Mouse (Mus musculus): Measurements from ENCODE around the gene Gm973. TPM values are rescaled to one million over a fixed set of nuclear protein-coding genes. Genes with fewer than 3 reads are reported as not detected.

Gene Gm973
- polyA plus RNA-seq, 1 experiment from 2014 or later, result 0.99 TPM

DNA sequence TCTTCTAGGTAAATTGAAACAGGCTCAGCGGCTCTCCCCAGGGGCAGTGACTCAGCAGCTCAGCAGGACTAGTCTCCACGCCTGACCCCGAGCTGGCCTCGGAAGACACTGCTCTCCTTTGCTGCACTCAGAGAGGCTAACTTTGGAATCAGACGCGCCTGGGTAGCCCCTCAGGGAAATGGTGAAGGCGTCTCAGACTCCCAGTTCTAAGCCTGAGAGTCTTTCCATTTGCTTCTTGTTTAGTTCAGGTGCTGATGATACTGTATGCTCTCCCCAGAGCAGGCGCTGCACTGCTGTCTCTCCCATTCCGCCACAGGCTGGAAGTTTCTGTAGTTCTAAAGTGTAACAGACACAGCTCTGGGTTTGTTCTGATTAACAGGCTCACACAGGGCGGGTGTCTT is 28.4 kb upstream of the Gm973 start:
- peak; percentile 65 for DNase-seq (ENCODE audit: low spot score)
- Histone ChIP-seq H3K4me2 (ENCODE audit: low read depth, low read length, severe bottlenecking) (peak overlapping the region; percentile 36), H3K27ac (ENCODE audit: low read depth, low read length) (no peak overlapping the region), H3K27me3 (ENCODE audit: control insufficient read depth, insufficient read depth, low read length) (peaks cover 9% of the 10 kb centered on the region), H3K9ac (ENCODE audit: low read length) (0 out of 2 replicates have a peak overlapping the region, but pooled peaks have one; percentile 12), H3K9me3 (ENCODE audit: control insufficient read depth, low read length) (no peaks in the 10 kb centered on the region), H3K4me3 (ENCODE audit: low read depth, low read length) (peak overlapping the region; percentile 7; the same call in 1 of the 2 replicates), H3K4me1 (replicated peaks; ENCODE audit: control insufficient read depth, insufficient read depth, low read length) (peaks cover 23% of the 10 kb centered on the region), H3K36me3 (ENCODE audit: control insufficient read depth, insufficient read depth, low read length) (no peaks in the 10 kb centered on the region)
- WGBS, result 6% methylated on average over 10 of the region's 10 CpGs
- ATAC-seq (replicated peaks; ENCODE audit: low FRiP score), result no peak

DNA sequence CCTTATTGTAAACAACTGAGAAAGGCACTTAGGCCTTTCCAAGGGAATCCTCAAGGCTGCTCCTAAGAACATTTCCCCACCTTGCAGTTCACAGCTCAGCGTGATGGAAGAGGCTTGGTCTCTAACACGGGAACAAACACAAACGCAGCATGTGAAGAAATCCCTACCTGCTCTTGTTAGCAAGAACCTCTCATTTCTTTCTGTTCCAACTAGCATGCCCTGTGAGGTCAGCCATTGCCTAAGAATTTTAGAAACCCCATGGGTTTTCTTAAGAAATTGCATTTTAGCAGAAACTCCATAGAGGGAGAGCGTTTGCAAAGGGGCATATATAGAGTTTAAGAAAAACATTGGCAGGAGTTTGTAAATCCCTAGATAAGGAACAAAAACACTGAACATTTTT is 27.6 kb upstream of the Gm973 start:
- no peak overlapping the region for H3K27ac ChIP-seq (ENCODE audit: low read depth, low read length)
- no peak overlapping the region; the same call in 1 of the 2 replicates for H3K9ac ChIP-seq (ENCODE audit: low read length)
- H3K27me3 ChIP-seq (ENCODE audit: control insufficient read depth, insufficient read depth, low read length), result peaks cover 7% of the 10 kb centered on the region
- DNase-seq (ENCODE audit: low spot score), result no peak
- ATAC-seq (replicated peaks; ENCODE audit: low FRiP score), result no peak
- H3K9me3 ChIP-seq (ENCODE audit: control insufficient read depth, low read length), result no peaks in the 10 kb centered on the region
- no peak overlapping the region for H3K4me3 ChIP-seq (ENCODE audit: low read depth, low read length)
- no peak overlapping the region for H3K4me2 ChIP-seq (ENCODE audit: low read depth, low read length, severe bottlenecking)
- peaks cover 20% of the 10 kb centered on the region for H3K4me1 ChIP-seq (replicated peaks; ENCODE audit: control insufficient read depth, insufficient read depth, low read length)
- 41% methylated on average over 4 of the region's 4 CpGs for WGBS
- H3K36me3 ChIP-seq (ENCODE audit: control insufficient read depth, insufficient read depth, low read length), result no peaks in the 10 kb centered on the region

DNA sequence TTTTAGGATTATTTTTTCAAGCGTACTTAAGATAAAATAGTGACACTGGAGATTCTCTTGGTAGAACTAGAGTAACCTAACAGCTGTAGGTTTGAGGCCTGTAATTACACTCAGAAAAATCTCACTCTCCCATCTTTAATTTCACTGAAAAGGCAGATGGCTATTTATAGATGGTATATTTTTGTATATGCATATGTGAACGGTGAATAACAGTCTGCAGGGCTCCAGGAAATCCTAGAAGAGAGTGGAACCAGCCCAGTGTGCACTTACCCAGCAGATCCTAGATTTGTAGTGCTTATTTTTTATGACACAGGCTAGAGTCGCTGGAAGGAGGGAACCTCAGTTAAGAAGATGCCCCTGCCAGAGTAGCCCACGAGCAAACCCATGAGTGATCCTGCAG is 27.1 kb upstream of the Gm973 start:
- Histone ChIP-seq H3K9me3 (ENCODE audit: control insufficient read depth, low read length) (no peaks in the 10 kb centered on the region), H3K36me3 (ENCODE audit: control insufficient read depth, insufficient read depth, low read length) (no peaks in the 10 kb centered on the region), H3K27me3 (ENCODE audit: control insufficient read depth, insufficient read depth, low read length) (peaks cover 4% of the 10 kb centered on the region; the same call in 1 of the 2 replicates), H3K9ac (ENCODE audit: low read length) (no peak overlapping the region), H3K4me1 (replicated peaks; ENCODE audit: control insufficient read depth, insufficient read depth, low read length) (peaks cover 17% of the 10 kb centered on the region), H3K4me2 (ENCODE audit: low read depth, low read length, severe bottlenecking) (no peak overlapping the region), H3K27ac (ENCODE audit: low read depth, low read length) (no peak overlapping the region), H3K4me3 (ENCODE audit: low read depth, low read length) (no peak overlapping the region)
- WGBS, result 70% methylated on average over 4 of the region's 4 CpGs
- DNase-seq (ENCODE audit: low spot score) (no peak), ATAC-seq (replicated peaks; ENCODE audit: low FRiP score) (no peak)

DNA sequence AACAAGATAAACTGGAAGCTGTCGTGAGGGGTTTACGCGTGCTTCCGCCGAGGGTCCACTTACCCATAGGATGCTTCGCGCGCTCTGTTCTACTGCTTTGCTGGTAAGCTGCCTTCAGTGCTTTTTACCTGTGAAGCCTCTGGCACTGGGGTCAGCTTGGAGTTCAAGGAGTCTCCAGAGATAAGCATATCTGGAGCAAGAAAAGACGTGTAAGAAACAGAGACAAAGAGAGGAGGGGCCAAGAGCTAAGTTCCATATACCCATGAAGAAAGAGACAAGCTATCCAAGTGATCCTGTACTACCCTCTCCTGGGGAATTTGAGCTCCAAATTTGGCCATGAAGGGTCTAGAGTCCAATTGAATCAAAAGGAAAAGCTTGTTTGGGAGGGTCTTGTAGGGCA is 24.5 kb upstream of the Gm973 start:
- no peak overlapping the region for H3K9ac ChIP-seq (ENCODE audit: low read length)
- H3K36me3 ChIP-seq (ENCODE audit: control insufficient read depth, insufficient read depth, low read length), result no peaks in the 10 kb centered on the region
- H3K4me3 ChIP-seq (ENCODE audit: low read depth, low read length), result no peak overlapping the region
- 85% methylated on average over 9 of the region's 9 CpGs for WGBS
- DNase-seq (ENCODE audit: low spot score) (no peak), ATAC-seq (replicated peaks; ENCODE audit: low FRiP score) (no peak)
- H3K4me2 ChIP-seq (ENCODE audit: low read depth, low read length, severe bottlenecking), result no peak overlapping the region
- H3K9me3 ChIP-seq (ENCODE audit: control insufficient read depth, low read length), result no peaks in the 10 kb centered on the region
- H3K27ac ChIP-seq (ENCODE audit: low read depth, low read length), result no peak overlapping the region
- peaks cover 9% of the 10 kb centered on the region; the same call in 1 of the 2 replicates for H3K4me1 ChIP-seq (replicated peaks; ENCODE audit: control insufficient read depth, insufficient read depth, low read length)
- H3K27me3 ChIP-seq (ENCODE audit: control insufficient read depth, insufficient read depth, low read length), result no peaks in the 10 kb centered on the region

DNA sequence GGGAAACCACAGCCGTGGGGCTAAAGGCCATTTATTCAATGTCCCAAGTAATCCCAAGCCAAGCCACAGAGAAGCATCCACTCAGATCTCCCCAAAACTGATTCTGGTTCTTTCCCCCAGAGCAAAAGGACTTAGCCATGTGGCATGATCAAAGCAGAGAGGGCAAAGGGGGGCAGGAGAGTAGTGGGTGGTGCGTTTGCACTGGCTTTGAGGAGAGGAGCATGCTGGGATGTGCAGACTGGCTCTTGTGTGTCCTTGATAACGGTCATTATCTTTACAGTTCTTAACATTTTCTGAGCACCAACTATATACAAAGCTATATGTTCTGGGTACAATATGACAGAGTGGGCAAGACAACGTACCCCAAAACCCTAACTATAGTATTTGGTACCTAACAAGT is 23.6 kb upstream of the Gm973 start:
- 70% methylated on average over 4 of the region's 4 CpGs for whole genome bisulfite sequencing
- no peak overlapping the region for H3K9ac ChIP-seq (ENCODE audit: low read length)

DNA sequence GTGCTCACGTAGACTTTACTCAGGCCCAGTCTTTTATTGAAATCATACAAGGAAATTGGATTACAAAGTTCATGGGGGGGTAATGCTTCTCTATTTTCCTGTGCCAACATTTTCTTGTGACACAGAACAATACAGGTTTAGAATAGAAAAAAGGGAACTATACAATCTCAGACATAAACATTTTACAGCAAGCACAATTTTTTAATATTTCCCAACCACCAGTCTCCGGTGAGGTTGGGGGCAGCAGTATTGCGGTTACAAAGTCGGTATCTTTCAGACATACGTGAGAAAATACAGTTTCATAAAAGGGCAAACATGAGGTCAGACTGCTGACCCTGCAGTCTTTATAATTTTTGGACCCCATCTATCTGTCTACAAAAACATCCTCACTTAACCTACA is 20.1 kb upstream of the Gm973 start:
- Histone ChIP-seq H3K27ac (ENCODE audit: low read depth, low read length) (no peak overlapping the region), H3K36me3 (ENCODE audit: control insufficient read depth, insufficient read depth, low read length) (no peaks in the 10 kb centered on the region), H3K27me3 (ENCODE audit: control insufficient read depth, insufficient read depth, low read length) (no peaks in the 10 kb centered on the region), H3K4me1 (replicated peaks; ENCODE audit: control insufficient read depth, insufficient read depth, low read length) (no peaks in the 10 kb centered on the region), H3K9me3 (ENCODE audit: control insufficient read depth, low read length) (no peaks in the 10 kb centered on the region), H3K4me3 (ENCODE audit: low read depth, low read length) (no peak overlapping the region), H3K4me2 (ENCODE audit: low read depth, low read length, severe bottlenecking) (no peak overlapping the region), H3K9ac (ENCODE audit: low read length) (no peak overlapping the region)
- WGBS, result 94% methylated on average over 5 of the region's 5 CpGs
- ATAC-seq (replicated peaks; ENCODE audit: low FRiP score) (no peak), DNase-seq (ENCODE audit: low spot score) (no peak)

More for the DNA sequence above, 23.6 kb upstream of the Gm973 start:
- peaks cover 5% of the 10 kb centered on the region; the same call in 1 of the 2 replicates for H3K4me1 ChIP-seq (replicated peaks; ENCODE audit: control insufficient read depth, insufficient read depth, low read length)
- no peaks in the 10 kb centered on the region for H3K36me3 ChIP-seq (ENCODE audit: control insufficient read depth, insufficient read depth, low read length)
- H3K9me3 ChIP-seq (ENCODE audit: control insufficient read depth, low read length), result no peaks in the 10 kb centered on the region
- DNase-seq (ENCODE audit: low spot score) (no peak), ATAC-seq (replicated peaks; ENCODE audit: low FRiP score) (no peak)
- H3K27me3 ChIP-seq (ENCODE audit: control insufficient read depth, insufficient read depth, low read length), result no peaks in the 10 kb centered on the region
- no peak overlapping the region for H3K4me2 ChIP-seq (ENCODE audit: low read depth, low read length, severe bottlenecking)
- no peak overlapping the region for H3K4me3 ChIP-seq (ENCODE audit: low read depth, low read length)
- H3K27ac ChIP-seq (ENCODE audit: low read depth, low read length), result no peak overlapping the region

DNA sequence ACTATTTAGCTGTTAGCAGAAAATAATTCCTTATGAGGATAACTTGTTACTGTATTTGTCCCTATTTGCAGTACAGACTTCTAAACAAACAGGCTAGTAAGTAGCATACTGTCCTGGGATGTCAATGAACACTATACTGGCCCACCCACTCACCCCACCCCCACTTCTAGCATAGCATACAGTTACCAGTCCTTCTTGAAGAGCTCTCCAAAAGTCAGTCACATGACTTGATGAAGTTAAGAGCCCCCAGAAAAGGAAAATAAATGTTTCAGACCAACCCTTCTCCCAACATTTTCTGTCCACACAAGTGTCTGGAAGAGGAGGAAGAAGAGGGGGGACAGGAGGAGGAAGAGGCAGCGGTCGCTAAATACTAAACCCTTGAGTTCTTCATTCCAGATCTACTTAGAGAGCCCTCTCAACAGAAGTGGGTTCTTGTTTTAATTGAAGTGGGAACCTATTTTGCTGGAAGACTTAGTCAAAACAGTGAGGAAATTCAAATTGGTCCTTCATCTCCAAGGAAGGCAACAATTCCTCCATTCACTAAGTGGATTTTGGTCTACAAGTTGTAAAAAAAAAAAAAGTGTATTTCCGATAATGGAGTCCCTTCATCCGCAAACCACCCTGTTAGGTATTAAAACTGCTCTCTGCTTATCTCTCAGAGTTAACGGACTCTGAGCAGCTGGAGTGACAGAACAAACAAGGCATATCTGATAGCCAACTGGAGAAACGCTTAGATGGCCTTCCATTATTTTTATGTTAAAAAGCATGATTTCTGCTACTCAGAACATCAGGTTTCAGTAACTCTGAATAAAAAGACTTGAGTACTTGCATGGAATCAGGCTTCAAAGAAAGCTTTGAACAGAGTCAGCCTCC is 18.1 kb upstream of the Gm973 start:
- ATAC-seq (replicated peaks; ENCODE audit: low FRiP score), result no peak
- H3K4me2 ChIP-seq (ENCODE audit: low read depth, low read length, severe bottlenecking), result no peak overlapping the region

DNA sequence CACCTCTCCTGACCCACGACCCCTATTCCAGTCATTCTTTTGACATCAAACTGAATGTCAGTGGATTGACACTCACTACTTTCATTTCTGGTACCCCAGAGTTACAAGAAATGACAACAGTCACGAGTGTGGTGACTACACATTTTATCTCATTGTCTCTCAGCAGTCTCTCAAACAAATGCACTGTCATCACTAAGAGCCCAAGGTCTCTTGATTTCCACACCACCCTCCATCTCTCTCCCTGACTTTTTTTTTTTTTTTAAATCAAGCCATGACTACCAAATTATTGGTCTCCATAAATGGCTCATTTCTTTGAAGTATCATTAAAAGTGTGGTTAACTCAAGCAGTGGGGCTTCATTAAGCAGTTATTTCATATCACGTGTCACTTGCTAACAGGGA is 16.7 kb upstream of the Gm973 start:
- no peak overlapping the region for H3K27ac ChIP-seq (ENCODE audit: low read depth, low read length)
- no peaks in the 10 kb centered on the region for H3K4me1 ChIP-seq (replicated peaks; ENCODE audit: control insufficient read depth, insufficient read depth, low read length)
- no peak for DNase-seq (ENCODE audit: low spot score)
- H3K27me3 ChIP-seq (ENCODE audit: control insufficient read depth, insufficient read depth, low read length), result no peaks in the 10 kb centered on the region
- H3K9ac ChIP-seq (ENCODE audit: low read length), result no peak overlapping the region
- H3K36me3 ChIP-seq (ENCODE audit: control insufficient read depth, insufficient read depth, low read length), result no peaks in the 10 kb centered on the region
- 78% methylated on average over 3 of the region's 3 CpGs for WGBS
- H3K4me3 ChIP-seq (ENCODE audit: low read depth, low read length), result no peak overlapping the region
- ATAC-seq (replicated peaks; ENCODE audit: low FRiP score), result no peak
- no peak overlapping the region for H3K4me2 ChIP-seq (ENCODE audit: low read depth, low read length, severe bottlenecking)
- no peaks in the 10 kb centered on the region for H3K9me3 ChIP-seq (ENCODE audit: control insufficient read depth, low read length)

More for the DNA sequence above, 18.1 kb upstream of the Gm973 start:
- 76% methylated on average over 6 of the region's 6 CpGs for WGBS
- Histone ChIP-seq H3K27me3 (ENCODE audit: control insufficient read depth, insufficient read depth, low read length) (no peaks in the 10 kb centered on the region), H3K4me1 (replicated peaks; ENCODE audit: control insufficient read depth, insufficient read depth, low read length) (no peaks in the 10 kb centered on the region), H3K36me3 (ENCODE audit: control insufficient read depth, insufficient read depth, low read length) (no peaks in the 10 kb centered on the region), H3K4me3 (ENCODE audit: low read depth, low read length) (no peak overlapping the region), H3K9me3 (ENCODE audit: control insufficient read depth, low read length) (no peaks in the 10 kb centered on the region), H3K27ac (ENCODE audit: low read depth, low read length) (no peak overlapping the region), H3K9ac (ENCODE audit: low read length) (no peak overlapping the region)
- DNase-seq (ENCODE audit: low spot score), result no peak

DNA sequence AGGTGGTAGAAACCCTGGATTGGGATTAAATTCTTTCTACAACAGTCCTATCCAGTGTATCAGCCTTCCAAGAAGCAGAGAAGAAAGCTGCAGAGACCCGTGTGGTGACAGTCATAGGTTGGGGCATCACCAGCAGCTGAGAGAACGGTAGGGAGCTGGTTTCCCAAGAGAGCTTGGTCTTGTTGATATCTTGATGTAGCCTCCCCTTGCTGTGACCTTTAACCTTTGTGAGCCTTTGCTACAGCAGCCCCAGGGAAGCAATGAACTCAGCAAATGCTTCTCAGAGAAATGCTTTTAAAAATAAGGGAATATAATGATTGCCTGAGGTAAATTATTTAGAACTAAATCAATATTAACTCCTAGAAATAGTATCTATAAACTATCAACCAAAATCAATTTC is 13.7 kb upstream of the Gm973 start:
- Histone ChIP-seq H3K4me3 (ENCODE audit: low read depth, low read length) (no peak overlapping the region), H3K27me3 (ENCODE audit: control insufficient read depth, insufficient read depth, low read length) (no peaks in the 10 kb centered on the region), H3K27ac (ENCODE audit: low read depth, low read length) (no peak overlapping the region), H3K4me1 (replicated peaks; ENCODE audit: control insufficient read depth, insufficient read depth, low read length) (no peaks in the 10 kb centered on the region), H3K36me3 (ENCODE audit: control insufficient read depth, insufficient read depth, low read length) (no peaks in the 10 kb centered on the region), H3K9me3 (ENCODE audit: control insufficient read depth, low read length) (no peaks in the 10 kb centered on the region), H3K9ac (ENCODE audit: low read length) (no peak overlapping the region), H3K4me2 (ENCODE audit: low read depth, low read length, severe bottlenecking) (no peak overlapping the region)
- ATAC-seq (replicated peaks; ENCODE audit: low FRiP score) (no peak), DNase-seq (ENCODE audit: low spot score) (no peak)
- 69% methylated on average over 2 of the region's 2 CpGs for WGBS

Data from forebrain, embryonic 11.5 days (tissue).